Mouse (Mus musculus) large intestine, adult 2 months (tissue): ENCODE measurements around the gene Tmem82. TPM values are rescaled to one million over a fixed set of nuclear protein-coding genes. Genes with fewer than 3 reads are reported as not detected.

Experiments
- polyA plus RNA-seq: library from polyadenylated mRNA; depleted of rRNA; stranded (reverse); fragments of >200 nt; gene quantifications from 2 replicates; pipeline ENCODE4 v1.2.3, GENCODE M21; 2012; rRNA removed

Gene Tmem82
- polyA plus RNA-seq, 1 experiment: 37.3 TPM

Other genes with a start within 250 kb of the Tmem82 start
- not detected in 2 replicates for gene Clcnka, start 219.9 kb downstream of the Tmem82 start, polyA plus RNA-seq
- not detected in 2 replicates for gene Clcnkb, start 202.6 kb downstream of the Tmem82 start, polyA plus RNA-seq
- gene Hspb7, start 197.9 kb downstream of the Tmem82 start, polyA plus RNA-seq: 10.3 and 11.3 TPM in 2 replicates
- gene Srarp, start 182.5 kb downstream of the Tmem82 start, polyA plus RNA-seq: 0.12 and 0.55 TPM in 2 replicates
- gene Zbtb17, start 174.0 kb downstream of the Tmem82 start, polyA plus RNA-seq: 31.9 and 33.2 TPM in 2 replicates
- gene Spen, start 80.0 kb downstream of the Tmem82 start, polyA plus RNA-seq: 9.1 and 11.6 TPM in 2 replicates
- 68.0 and 133 TPM in 2 replicates for gene Fblim1, start 12.5 kb downstream of the Tmem82 start, polyA plus RNA-seq
- 7.4 and 16.4 TPM in 2 replicates for gene Slc25a34, start 5.2 kb upstream of the Tmem82 start, polyA plus RNA-seq
- gene Plekhm2, start 46.3 kb upstream of the Tmem82 start, polyA plus RNA-seq: 11.7 and 16.7 TPM in 2 replicates
- gene Rsc1a1, start 67.0 kb upstream of the Tmem82 start, polyA plus RNA-seq: 13.5 and 19.5 TPM in 2 replicates
- gene Ddi2, start 104.8 kb upstream of the Tmem82 start, polyA plus RNA-seq: 12.1 and 22.2 TPM in 2 replicates
- 9.9 and 16.9 TPM in 2 replicates for gene Agmat, start 128.0 kb upstream of the Tmem82 start, polyA plus RNA-seq
- gene Dnajc16, start 172.3 kb upstream of the Tmem82 start, polyA plus RNA-seq: 6.3 and 8.1 TPM in 2 replicates
- 11.8 and 15.5 TPM in 2 replicates for gene Casp9, start 175.0 kb upstream of the Tmem82 start, polyA plus RNA-seq
- gene Cela2a, start 207.5 kb upstream of the Tmem82 start, polyA plus RNA-seq: 1.7 and 4.1 TPM in 2 replicates
- 0.17 and 0.32 TPM in 2 replicates for gene Ctrc, start 227.7 kb upstream of the Tmem82 start, polyA plus RNA-seq